Mouse (Mus musculus) ES-Bruce4 (cell line): ENCODE measurements at regions not wholly inside any gene's neighbourhood (a gene's known extent, or its start where the extent isn't known, plus 50 kb on each side); places are given as distances from the start of the nearest gene placed in this dataset.

ENCODE experiments used
- H3K27ac ChIP-seq: 2 replicates; pipeline ENCODE4 v1.5.1; 2012; ENCODE audit warnings: low read length, inconsistent platforms; ENCODE audit not compliant: insufficient read depth
- H3K27me3 ChIP-seq: 2 replicates; pipeline ENCODE4 v1.6.1; 2012; ENCODE audit warnings: mild to moderate bottlenecking, low read length, inconsistent platforms; ENCODE audit not compliant: control insufficient read depth, poor library complexity, insufficient read depth, severe bottlenecking
- H3K36me3 ChIP-seq: 2 replicates; pipeline ENCODE4 v1.6.1; 2012; ENCODE audit warnings: inconsistent platforms, mild to moderate bottlenecking, low read length, moderate library complexity; ENCODE audit not compliant: control insufficient read depth, poor library complexity, insufficient read depth, severe bottlenecking
- H3K4me1 ChIP-seq: one replicate; pipeline ENCODE4 v1.8.1; 2011; ENCODE audit warnings: low read length; ENCODE audit not compliant: control insufficient read depth, insufficient read depth
- H3K4me3 ChIP-seq: 2 replicates; pipeline ENCODE4 v1.5.1; 2011; ENCODE audit warnings: low read depth, mild to moderate bottlenecking, low read length
- H3K9ac ChIP-seq: 2 replicates; pipeline ENCODE4 v1.6.1; 2012; ENCODE audit warnings: low read depth, mild to moderate bottlenecking, inconsistent platforms; ENCODE audit not compliant: poor library complexity, severe bottlenecking
- H3K9me3 ChIP-seq: replicated peaks from 2 replicates; pipeline ENCODE4 v1.6.1; 2012; ENCODE audit warnings: mild to moderate bottlenecking, low read length, inconsistent platforms; ENCODE audit not compliant: control insufficient read depth, poor library complexity, insufficient read depth, severe bottlenecking
- CTCF ChIP-seq: IDR thresholded peaks from one replicate; pipeline ENCODE4 v1.8.1; 2011; ENCODE audit warnings: low read depth, low read length
- EP300 ChIP-seq: IDR thresholded peaks from 2 replicates; pipeline ENCODE4 v1.6.1; 2011; ENCODE audit warnings: low read depth, low read length; ENCODE audit not compliant: insufficient read depth
- POLR2A ChIP-seq: IDR thresholded peaks from one replicate; pipeline ENCODE4 v1.8.1; 2011; ENCODE audit warnings: low read length; ENCODE audit not compliant: insufficient read depth

DNA sequence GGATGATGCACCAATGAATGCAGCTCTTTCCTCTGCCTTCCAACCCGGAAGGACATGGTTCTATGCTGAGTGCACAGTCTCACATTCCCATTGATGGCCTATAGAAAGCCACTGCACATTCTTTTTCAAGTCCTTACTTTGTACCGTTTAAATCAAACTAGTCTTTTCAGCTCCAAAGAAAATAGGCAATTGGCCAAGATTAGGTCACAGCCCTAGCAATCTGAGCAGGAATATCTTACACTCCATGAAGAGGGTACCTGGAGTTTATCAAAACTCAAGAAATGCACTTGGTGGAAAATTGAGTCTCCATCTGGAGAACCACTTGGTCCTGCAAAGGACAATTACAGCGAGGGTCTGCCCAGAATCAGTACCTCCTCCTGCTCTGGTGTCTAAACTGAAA is 253.4 kb downstream of the Sox4 start:
- no peak overlapping the region for H3K27ac ChIP-seq

GRCm38 (mm10) chr13:28699490-28700032 is 254.0 kb downstream of the Sox4 start:
- H3K27me3 ChIP-seq: no peaks in the 10 kb centered on the region
- H3K4me3 ChIP-seq: no peak overlapping the region
- no peaks in the 10 kb centered on the region for H3K36me3 ChIP-seq
- H3K9me3 ChIP-seq: no peaks in the 10 kb centered on the region
- TF ChIP-seq POLR2A: no peak
- no peak for TF ChIP-seq CTCF
- TF ChIP-seq EP300: no peak
- H3K27ac ChIP-seq: no peak overlapping the region
- H3K4me1 ChIP-seq: no peaks in the 10 kb centered on the region
- H3K9ac ChIP-seq: no peak overlapping the region

More for the DNA sequence above, 253.4 kb downstream of the Sox4 start:
- Histone ChIP-seq H3K4me3 (no peak overlapping the region), H3K9ac (no peak overlapping the region), H3K36me3 (no peaks in the 10 kb centered on the region), H3K4me1 (no peaks in the 10 kb centered on the region), H3K9me3 (no peaks in the 10 kb centered on the region), H3K27me3 (no peaks in the 10 kb centered on the region)
- TF ChIP-seq EP300: no peak
- TF ChIP-seq CTCF: no peak
- no peak for TF ChIP-seq POLR2A

DNA sequence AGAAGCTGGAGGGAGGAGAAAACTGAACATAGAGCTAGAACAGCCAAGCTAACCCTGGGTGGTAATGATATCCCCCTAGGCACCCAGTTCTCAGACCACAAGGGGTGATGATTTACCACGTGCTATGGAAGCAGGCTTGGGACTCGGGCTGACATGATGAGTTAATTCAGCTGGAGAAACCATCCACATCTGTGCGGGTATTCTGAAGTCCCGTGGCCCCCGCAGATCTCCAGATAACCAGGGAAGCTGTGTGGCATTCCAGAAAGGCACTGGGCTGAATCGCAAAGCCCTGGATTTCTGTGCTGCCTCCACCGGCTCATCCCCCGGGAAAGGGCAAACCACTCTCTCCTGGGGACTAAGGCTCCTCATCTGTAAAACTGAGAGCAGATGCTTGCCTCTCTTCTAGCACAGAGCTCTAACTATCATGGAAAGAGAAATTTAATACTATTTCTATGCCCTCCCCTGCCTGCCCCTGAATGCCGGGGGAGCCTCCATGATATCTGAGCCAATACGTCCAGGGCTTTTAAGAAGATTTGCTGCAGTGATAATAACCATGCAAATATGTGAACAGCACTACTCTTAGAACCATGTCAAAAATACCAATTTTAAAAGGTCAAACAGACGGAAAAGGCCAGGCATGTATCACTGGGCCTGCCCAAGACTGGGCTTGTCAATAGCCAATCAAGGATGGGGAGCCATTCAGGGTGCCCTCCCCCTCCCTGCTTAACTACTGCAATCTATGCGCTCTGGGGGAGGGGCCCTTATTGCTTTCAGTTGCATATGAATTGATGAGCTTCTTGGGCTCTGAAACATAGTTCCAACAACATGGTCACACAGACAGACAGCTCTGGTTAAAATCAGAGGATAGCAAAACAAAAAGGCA is 255.5 kb downstream of the Sox4 start:
- Histone ChIP-seq H3K4me3 (no peak overlapping the region), H3K9ac (no peak overlapping the region), H3K9me3 (no peaks in the 10 kb centered on the region), H3K36me3 (no peaks in the 10 kb centered on the region), H3K27ac (no peak overlapping the region), H3K4me1 (peaks cover 3% of the 10 kb centered on the region), H3K27me3 (no peaks in the 10 kb centered on the region)
- TF ChIP-seq EP300: no peak

DNA sequence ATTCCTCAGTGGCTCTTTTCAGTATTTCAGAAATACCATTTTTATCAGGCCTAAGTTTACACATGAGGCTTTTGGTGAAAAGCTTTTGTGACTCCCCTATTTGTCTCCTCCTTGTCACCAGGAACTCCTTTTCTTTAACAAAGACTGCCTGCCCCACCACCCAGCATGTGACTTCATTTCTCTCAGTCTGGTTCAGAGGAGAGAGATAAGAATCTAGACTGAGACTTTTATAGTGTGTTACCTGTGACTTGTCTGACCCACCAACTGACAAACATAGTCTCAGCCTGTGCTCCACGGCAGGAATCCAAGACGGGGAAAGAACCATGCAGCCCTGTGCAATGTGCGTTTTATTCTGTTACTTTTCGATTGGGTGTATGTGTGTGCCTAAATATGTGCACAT is 260.4 kb downstream of the Sox4 start:
- TF ChIP-seq POLR2A (no peak), CTCF (no peak), EP300 (no peak)
- Histone ChIP-seq H3K9ac (no peak overlapping the region), H3K27me3 (no peaks in the 10 kb centered on the region), H3K27ac (no peak overlapping the region; the same call in 1 of the 2 replicates), H3K36me3 (no peaks in the 10 kb centered on the region), H3K4me1 (peaks cover 5% of the 10 kb centered on the region), H3K4me3 (no peak overlapping the region), H3K9me3 (no peaks in the 10 kb centered on the region)

DNA sequence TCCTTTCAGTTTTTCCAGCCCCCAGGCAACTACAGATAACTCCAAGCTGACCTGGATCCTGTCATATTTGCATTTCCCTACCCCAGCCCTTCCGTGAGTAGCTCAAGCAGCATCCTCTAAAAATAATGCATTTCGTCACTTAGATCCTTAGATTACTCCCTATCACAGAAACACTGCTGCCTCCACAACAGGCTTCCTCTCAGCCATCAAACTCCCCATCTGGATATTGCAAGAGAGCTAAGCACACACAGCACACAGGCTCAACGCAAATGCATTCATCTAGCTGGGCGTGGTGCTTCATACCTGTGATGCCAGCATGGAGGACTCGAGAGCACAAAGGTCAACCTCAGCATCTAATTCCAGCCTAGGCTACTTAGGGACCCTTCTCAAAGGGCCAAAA is 260.9 kb downstream of the Sox4 start:
- TF ChIP-seq CTCF (no peak), POLR2A (no peak), EP300 (no peak)
- Histone ChIP-seq H3K36me3 (no peaks in the 10 kb centered on the region), H3K4me3 (no peak overlapping the region), H3K9me3 (no peaks in the 10 kb centered on the region), H3K4me1 (peaks cover 5% of the 10 kb centered on the region), H3K27ac (no peak overlapping the region), H3K9ac (no peak overlapping the region), H3K27me3 (no peaks in the 10 kb centered on the region)

GRCm38 (mm10) chr13:28690511-28691160 is 262.9 kb downstream of the Sox4 start:
- Histone ChIP-seq H3K27ac (no peak overlapping the region), H3K4me3 (no peak overlapping the region), H3K27me3 (no peaks in the 10 kb centered on the region), H3K36me3 (no peaks in the 10 kb centered on the region), H3K9ac (no peak overlapping the region), H3K9me3 (no peaks in the 10 kb centered on the region), H3K4me1 (peaks cover 5% of the 10 kb centered on the region)
- TF ChIP-seq EP300 (no peak), CTCF (no peak), POLR2A (no peak)
